In genomic region chr11:112784347-112784902, GRCm38 (mm10) we compare ENCODE assay signal across 9 mouse cellular contexts. TPM values are rescaled to one million over a fixed set of nuclear protein-coding genes. Genes with fewer than 3 reads are reported as not detected.
A peak's percentile ranks its signal among the peaks of the same experiment; 100 is the strongest.
DNase-seq lines count a peak whose midpoint lies in the region; ATAC-seq and TF ChIP-seq lines count a peak whose summit lies in the region.
"Had no signal": no experiment of that assay in that cellular context is flagged by ENCODE, and none has a peak within 500 bp of the region (broad histone marks: within the 10 kb centered on the region; RNA-seq: fewer than 3 reads in every experiment).

No protein-coding gene starts in this region.

- no peak for TF ChIP-seq POLR2A in myocyte (IDR thresholded peaks at IDR 0.05; ENCODE audit: insufficient read length, low read depth)

- peaks cover 8% of the 10 kb centered on the region; the same call in 1 of the 2 replicates for H3K27me3 ChIP-seq in kidney, postnatal 0 days (ENCODE audit: insufficient read depth, low read length)
- no peaks in the 10 kb centered on the region for H3K27me3 ChIP-seq in hindbrain, embryonic 16.5 days (replicated peaks; ENCODE audit: control insufficient read depth, insufficient read depth, low read length)
- H3K27me3 ChIP-seq in myocyte (ENCODE audit: control insufficient read depth, insufficient read depth, insufficient read length) = no peaks in the 10 kb centered on the region

- H3K4me3 ChIP-seq in kidney, postnatal 0 days (replicated peaks; ENCODE audit: low read depth, low read length) = peak overlapping the region; percentile 66
- peak overlapping the region; percentile 63 for H3K4me3 ChIP-seq in hindbrain, embryonic 16.5 days (ENCODE audit: low read length)
- peak overlapping the region; percentile 98 for H3K4me3 ChIP-seq in myocyte

- peaks cover 23% of the 10 kb centered on the region for H3K4me1 ChIP-seq in kidney, postnatal 0 days (replicated peaks; ENCODE audit: insufficient read depth, low read length)
- peaks cover 34% of the 10 kb centered on the region for H3K4me1 ChIP-seq in hindbrain, embryonic 16.5 days (ENCODE audit: control insufficient read depth, insufficient read depth, low read depth, low read length)

- H3K79me2 ChIP-seq in myocyte (ENCODE audit: control insufficient read depth, insufficient read depth) = peaks cover 38% of the 10 kb centered on the region

- TF ChIP-seq CTCF in kidney, postnatal 0 days (IDR thresholded peaks at IDR 0.05; ENCODE audit: low read depth) = no peak

- H3K9me3 ChIP-seq in kidney, postnatal 0 days (replicated peaks; ENCODE audit: low read length) = no peaks in the 10 kb centered on the region
- H3K9me3 ChIP-seq in hindbrain, embryonic 16.5 days (ENCODE audit: control insufficient read depth, low read length) = no peaks in the 10 kb centered on the region

- no peak for DNase-seq in kidney, postnatal 0 days (ENCODE audit: low spot score)
- no peak for DNase-seq in kidney, postnatal 14 days
- DNase-seq in embryo, embryonic 9.5 days (ENCODE audit: extremely low spot score) = peak; percentile 50
- DNase-seq in spleen, postnatal 36 days (ENCODE audit: low spot score in 2 of 2) = no peak
- no peak for DNase-seq in natural killer cell, adult 2 months (ENCODE audit: low spot score in 2 of 2)
- DNase-seq in left cerebral cortex, postnatal 10 days (ENCODE audit: extremely low spot score in 1 of 2, low spot score in 2 of 2) = no peak
- DNase-seq: gastrocnemius, postnatal 14 days had no signal

- peak overlapping the region; percentile 97 for H3K4me2 ChIP-seq in kidney, postnatal 0 days (ENCODE audit: low read length)
- H3K4me2 ChIP-seq in hindbrain, embryonic 16.5 days (ENCODE audit: low read length) = peak overlapping the region; percentile 86
- peak overlapping the region; percentile 74 for H3K4me2 ChIP-seq in myocyte (ENCODE audit: low read depth)

- intact Hi-C loops in left cerebral cortex, postnatal 10 days (cut with DNase I) = loop anchor here (5.0 kb wide), 3 partner anchors 203 to 1132 kb away; no protein-coding TSS in a partner anchor

- peak overlapping the region; percentile 49 for H3K9ac ChIP-seq in kidney, postnatal 0 days (ENCODE audit: low read depth, low read length)
- H3K9ac ChIP-seq in hindbrain, embryonic 16.5 days (ENCODE audit: low read depth, low read length) = peak overlapping the region; percentile 73

- WGBS in kidney, postnatal 0 days = 10% methylated on average over 30 of the region's 30 CpGs
- WGBS in hindbrain, embryonic 16.5 days = 5% methylated on average over 30 of the region's 30 CpGs

- no peak overlapping the region for H3ac ChIP-seq in myocyte (ENCODE audit: control insufficient read depth, insufficient read length)

- ATAC-seq in kidney, postnatal 0 days (replicated peaks; ENCODE audit: low FRiP score, low read depth) = no peak
- no peak for ATAC-seq in hindbrain, embryonic 16.5 days

- no peaks in the 10 kb centered on the region for H3K36me3 ChIP-seq in kidney, postnatal 0 days (ENCODE audit: insufficient read depth, low read length)
- H3K36me3 ChIP-seq in hindbrain, embryonic 16.5 days (ENCODE audit: control insufficient read depth, insufficient read depth, low read length) = no peaks in the 10 kb centered on the region
- peaks cover 23% of the 10 kb centered on the region for H3K36me3 ChIP-seq in myocyte (ENCODE audit: control insufficient read depth, insufficient read depth)

- H3K27ac ChIP-seq in kidney, postnatal 0 days = no peak overlapping the region
- H3K27ac ChIP-seq in hindbrain, embryonic 16.5 days (ENCODE audit: low read depth, low read length) = peak overlapping the region; percentile 51

TF ChIP-seq in myocyte, 11 proteins besides CTCF, POLR2A, EP300 and RAD21:
- TF ChIP-seq MYOG (IDR thresholded peaks at IDR 0.05; ENCODE audit: control insufficient read depth in 1 of 3, insufficient read depth in 1 of 3, insufficient read length in 2 of 3, low read depth in 2 of 3) = no peak
- TF ChIP-seq USF1 (IDR thresholded peaks at IDR 0.05; ENCODE audit: low read depth) = no peak
- no peak for TF ChIP-seq MAX (IDR thresholded peaks at IDR 0.05; ENCODE audit: low read depth)
- TF ChIP-seq TCF3 (IDR thresholded peaks at IDR 0.05; ENCODE audit: insufficient read length, low read depth) = no peak
- TF ChIP-seq SRF (IDR thresholded peaks at IDR 0.05; ENCODE audit: control insufficient read depth, insufficient read length, low read depth) = no peak
TF ChIP-seq in myocyte: peak in this region for 0.

RNA-seq across cellular contexts. Expression of gene Sox9, which starts 2.4 kb away (rescaled TPM):
- 28.0 and 29.3 TPM in 2 replicates for polyA plus RNA-seq in kidney, postnatal 0 days (2015; fragmentation: Nextera tagmentation; extraction: Ambion mirVana)
- 46.1 and 53.2 TPM in 2 replicates for polyA plus RNA-seq in hindbrain, embryonic 16.5 days (2015; fragmentation: Nextera tagmentation; extraction: Ambion mirVana)
- polyA plus RNA-seq in myocyte (2012; fragmentation: generic; extraction: Trizol) = 17.9 TPM
- 10 to 100 TPM; 13.9 to 18.2 TPM for total RNA-seq in left cerebral cortex, postnatal 10 days (2021)
